Mouse (Mus musculus) adrenal gland, postnatal 14 days (tissue): ENCODE data around the gene Eef1akmt3. TPM values are rescaled to one million over a fixed set of nuclear protein-coding genes. Genes with fewer than 3 reads are reported as not detected.
"Not testable (repeated sequence)": the region's sequence is repeated elsewhere in the genome, so short reads cannot be mapped to it uniquely, and the experiment has no call there.

ENCODE experiments used
- DNase-seq: peaks from one replicate; pipeline ENCODE4 v3.0.0; 2021; ENCODE audit warnings: mixed read lengths
- total RNA-seq: library from RNA; stranded (reverse); gene quantifications from 2 replicates; pipeline ENCODE4 v1.2.3, GENCODE M21; 2021

Eef1akmt3 gene
- total RNA-seq, 1 experiment from 2014 or later, result 0.15 TPM

DNA sequence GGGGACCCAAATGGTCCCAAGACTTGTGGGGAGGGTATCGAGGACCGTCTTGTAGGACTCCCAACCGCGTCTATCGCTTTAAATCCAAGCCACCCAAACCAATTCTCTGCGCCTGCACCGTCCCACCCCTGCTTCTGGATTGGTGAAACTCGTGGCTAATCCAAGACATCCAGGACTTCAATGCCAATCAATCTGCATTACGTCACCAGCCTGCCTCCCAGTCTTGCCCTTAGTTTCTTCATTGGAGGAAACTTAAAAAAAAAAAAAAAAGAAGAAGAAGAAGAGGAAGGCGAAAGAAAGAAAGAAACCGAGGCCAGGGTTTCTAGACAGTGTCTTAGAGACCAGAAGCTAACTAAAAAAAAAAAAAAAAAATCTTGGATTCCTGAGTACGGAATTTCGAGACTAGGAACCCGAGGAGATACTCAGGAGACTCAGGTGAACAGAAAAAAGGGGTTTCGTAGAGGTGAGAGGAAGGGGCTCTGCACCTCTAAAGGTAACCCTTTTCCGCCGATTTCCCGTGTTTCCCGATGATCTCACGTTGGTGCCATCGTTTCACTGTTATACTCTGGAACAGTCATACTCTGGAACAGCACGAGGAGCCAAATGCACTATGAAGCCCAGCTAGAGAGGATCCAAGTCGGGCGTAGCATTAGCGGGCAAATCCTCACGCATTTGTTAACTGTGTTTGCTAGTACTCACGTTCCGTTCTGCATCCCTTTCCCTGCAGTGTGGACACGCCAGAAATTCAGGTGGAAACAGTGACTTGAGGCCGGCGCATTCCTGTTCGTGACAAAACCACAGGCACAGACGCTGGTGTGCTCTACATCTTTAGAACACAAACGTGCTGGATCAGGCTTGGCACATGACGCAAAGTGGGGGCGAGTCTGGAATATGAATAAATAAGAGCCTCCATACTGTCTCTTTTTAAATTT is 29.1 kb upstream of the Eef1akmt3 start, which contains the start of gene Tspan31:
Gene Tspan31 (minus strand): TSS at position 75 of the 932 bp plus-strand sequence.
- peak; percentile 94 for DNase-seq

DNA sequence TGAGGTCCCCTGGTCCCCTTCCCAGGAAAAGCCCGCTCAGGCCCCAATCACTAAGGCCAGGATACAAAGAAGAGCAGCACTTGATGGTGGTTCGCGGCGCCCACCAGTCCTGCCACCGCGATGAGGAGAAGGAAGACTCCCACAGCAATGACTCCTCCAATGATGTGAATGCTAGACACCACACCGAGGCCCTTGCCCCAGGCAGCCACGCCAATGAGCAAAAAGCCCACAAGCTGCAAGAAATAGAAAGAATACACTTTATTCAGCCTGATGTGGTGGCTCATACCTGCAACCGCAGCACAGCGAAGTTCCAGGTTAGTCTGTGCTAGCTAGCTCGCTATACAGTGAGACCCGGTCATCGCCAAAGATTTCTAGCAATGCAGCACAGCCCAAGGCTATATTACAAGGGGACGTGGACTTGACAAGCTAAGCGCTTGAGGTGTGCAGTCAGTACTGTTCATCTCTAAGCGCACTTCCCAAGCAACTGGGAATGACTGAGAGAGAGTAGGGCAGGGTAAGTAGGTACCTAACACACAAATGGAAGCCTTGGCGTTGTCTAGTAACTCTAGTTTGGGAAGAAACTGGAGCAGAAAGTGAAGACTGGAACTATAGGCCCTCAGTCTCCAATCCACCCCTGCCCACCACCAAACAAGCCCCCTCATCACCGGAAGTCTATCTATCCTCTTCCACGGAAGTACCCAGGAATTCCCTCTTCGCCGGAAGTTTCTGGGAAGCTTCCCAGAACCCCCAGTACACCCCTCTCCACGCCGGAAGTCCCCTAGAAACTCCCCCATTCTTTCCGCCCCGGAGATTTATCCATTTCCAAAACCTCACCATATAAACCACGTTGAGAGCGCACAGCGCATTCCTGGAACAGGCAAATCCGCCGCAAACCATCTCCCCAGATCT is 28.2 kb upstream of the Eef1akmt3 start:
- no peak for DNase-seq

DNA sequence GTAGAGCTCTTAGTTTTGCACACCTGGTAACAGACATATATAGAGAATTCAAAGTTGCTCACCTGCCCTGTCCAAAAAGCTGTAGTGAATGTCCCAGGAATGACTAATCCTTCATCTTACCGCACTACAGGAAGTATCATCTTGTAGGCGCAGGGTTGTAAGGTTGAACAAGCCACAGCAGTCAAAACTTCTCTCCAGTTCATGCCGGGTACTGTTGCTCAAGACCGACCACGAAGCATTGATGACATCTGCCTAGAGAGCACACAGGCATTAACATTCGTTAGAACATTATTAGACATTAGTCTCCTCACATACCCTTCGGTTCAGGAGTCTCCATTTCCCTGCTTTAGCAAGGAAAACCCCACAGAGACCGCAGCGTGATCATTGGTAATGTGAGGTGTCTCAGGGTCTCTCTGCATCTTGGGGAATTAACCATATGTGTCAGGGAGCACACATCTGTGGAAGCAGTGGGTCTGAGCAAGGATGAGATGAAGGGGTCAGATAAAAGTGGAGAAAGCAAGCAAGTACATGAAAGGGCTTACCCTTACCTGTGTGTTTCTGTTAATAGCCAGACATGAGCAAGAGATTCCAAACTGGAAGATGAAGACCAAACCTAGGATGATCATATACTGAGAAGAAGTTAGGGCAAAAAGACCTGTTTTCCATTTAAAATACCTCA is 27.2 kb upstream of the Eef1akmt3 start:
- DNase-seq, result no peak

DNA sequence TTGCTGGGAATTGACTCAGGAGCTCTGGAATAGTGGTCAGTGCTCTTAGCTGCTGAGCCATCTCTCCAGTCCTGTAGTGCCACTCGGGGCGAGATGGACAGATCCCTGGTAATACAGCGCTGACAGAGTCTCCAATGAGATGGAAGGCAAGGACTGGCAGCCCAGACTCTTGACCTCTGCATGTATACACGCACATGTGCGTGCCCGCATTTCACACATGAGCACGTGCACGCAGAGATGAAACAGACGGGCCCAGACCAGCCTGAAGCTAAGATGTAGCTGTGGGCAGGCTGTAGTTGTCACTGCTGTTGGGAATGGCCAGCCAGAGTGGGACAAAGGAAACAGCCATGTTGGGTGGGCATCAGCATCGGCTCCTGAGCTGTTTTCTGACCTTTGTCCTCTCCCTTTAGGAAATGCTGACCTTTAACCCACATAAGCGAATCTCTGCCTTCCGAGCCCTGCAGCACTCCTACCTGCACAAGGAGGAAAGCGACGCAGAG is 25.3 kb upstream of the Eef1akmt3 start:
- no peak for DNase-seq

DNA sequence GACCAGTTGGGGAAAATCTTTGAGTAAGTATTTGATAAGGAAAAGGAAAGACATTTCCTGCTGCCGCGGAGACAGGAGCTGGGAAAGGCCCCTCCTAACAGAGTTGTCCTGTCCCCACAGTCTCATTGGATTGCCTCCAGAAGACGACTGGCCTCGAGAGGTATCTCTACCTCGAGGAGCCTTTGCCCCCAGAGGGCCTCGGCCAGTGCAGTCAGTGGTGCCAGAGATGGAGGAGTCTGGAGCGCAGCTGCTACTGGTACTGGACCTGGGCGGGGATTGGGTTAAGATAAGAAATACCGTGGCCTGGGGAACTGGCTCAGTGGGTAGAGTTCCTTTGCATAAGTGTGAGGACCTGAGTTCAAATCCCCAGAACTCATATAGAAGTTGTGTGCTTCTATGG is 24.7 kb upstream of the Eef1akmt3 start:
- no peak for DNase-seq

DNA sequence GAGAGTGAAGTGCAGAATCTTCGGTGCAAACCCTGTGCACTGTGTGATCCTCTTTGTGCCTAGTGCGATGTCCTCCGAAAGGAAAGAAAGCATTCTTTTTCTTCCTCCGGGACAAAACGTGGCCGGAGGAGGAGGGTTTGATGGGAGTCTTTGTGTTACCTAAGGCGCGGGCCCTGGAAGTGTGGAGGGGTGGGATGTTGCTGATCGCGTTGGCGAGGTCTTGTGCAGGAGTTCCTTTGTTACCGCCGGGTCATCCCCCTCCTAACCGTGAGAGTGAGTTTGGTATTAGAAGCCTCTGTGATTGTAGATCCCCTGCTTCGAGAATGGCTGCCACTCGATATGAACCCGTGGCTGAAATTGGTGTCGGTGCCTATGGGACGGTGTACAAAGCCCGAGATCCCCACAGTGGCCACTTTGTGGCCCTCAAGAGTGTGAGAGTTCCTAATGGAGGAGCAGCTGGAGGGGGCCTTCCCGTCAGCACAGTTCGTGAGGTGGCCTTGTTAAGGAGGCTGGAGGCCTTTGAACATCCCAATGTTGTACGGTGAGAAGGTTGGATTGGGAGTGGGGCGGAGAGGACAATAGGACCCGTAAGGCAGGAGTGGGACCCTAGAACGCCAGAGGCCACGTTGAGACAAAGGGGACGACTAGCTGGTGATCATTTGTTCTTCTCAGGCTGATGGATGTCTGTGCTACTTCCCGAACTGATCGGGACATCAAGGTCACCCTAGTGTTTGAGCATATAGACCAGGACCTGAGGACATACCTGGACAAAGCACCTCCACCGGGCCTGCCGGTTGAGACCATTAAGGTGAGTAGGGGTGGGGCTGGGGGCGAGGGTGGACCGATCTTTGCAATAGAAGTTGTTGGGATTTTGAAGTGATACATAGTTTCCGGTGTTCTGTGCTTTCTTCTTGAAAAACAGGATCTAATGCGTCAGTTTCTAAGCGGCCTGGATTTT is 22.9 kb upstream of the Eef1akmt3 start:
- peak; percentile 47 for DNase-seq

DNA sequence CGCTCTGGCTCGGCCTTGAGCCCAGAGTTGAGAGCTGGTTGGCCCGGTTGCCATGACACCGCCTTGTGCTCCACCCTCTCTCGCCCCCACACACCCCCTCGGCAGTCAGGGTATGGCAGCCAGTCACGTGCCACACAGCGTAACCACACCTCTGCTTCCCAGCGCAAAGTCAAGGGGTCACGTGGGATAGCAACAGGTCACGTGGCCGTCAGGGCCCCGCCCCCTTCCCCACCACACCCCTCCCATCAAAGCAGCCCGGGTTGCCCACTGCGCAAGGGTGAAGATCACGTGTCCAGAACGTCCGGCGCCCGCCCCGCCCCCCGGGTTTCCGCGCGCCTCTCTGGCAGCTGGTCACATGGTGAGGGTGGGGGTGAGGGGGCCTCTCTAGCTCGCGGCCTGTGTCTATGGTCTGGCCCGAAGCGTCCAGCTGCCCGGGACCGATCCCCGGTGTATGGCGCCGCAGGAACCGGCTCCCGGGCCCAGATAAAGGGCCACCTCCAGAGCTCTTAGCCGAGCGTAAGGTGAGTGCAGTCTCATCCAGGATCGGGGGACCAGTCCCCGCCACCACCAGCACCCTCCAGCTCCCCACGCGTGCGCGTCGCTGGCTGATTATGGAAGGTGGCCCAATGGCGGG is 22.0 kb upstream of the Eef1akmt3 start, which contains the start of gene Cdk4:
Gene Cdk4 (plus strand): TSS at position 296 of the 634 bp plus-strand sequence.
- peak; percentile 99 for DNase-seq

DNA sequence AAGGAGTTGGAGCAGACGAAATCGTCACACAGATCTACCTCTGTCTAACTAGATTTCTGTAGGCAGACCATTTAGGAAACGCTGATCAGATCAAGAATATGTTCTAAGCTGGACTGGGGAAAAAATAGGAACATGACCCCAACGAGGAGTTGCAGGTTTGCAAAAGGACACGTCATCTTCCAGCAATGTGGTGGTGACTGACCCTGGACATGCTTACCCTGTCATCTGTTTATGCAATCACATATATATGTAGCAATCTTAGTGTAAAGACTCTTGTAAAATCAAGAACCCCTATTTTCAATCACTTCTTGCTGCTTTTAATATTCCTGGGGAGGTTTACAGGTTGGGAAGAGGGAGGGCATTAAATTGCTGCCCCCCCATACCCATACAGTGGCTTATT is 21.2 kb upstream of the Eef1akmt3 start:
- no peak for DNase-seq

DNA sequence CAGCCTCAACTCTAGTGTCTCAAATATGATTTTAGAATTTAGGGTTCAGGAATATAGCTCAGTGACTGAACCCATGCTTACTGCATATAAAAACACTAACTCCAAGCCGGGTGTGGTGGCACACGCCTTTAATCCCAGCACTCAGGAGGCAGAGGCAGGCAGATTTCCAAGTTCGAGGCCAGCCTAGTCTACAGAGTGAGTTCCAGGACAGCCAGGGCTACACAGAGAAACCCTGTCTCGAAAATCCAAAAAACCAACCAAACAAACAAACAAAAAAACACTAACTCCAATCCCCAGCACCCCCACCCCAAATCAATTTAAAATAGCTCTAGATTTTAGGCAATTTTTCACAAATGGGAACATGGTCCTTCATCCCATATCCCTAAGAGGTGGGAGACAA is 20.8 kb upstream of the Eef1akmt3 start:
- not testable (repeated sequence) for DNase-seq

DNA sequence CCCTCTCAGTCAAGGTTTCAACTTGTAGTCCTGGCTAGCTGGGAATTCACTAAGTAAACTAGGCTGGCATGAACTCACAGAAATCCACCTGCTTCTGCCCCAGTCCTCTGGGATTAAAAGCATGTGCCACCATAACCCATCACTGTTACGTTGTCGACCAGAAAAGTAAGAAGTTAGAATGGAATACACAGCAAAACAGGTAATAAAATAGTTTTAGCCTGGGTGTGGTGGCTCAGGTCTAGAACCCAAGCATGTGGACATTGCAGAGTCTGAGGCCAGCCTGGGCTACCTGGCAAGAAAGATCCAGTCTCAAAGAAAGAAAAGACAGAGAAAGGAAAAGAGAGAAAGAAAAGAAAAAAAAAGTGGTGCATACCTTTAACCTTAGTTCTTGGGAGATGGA is 20.2 kb upstream of the Eef1akmt3 start:
- DNase-seq, result no peak

DNA sequence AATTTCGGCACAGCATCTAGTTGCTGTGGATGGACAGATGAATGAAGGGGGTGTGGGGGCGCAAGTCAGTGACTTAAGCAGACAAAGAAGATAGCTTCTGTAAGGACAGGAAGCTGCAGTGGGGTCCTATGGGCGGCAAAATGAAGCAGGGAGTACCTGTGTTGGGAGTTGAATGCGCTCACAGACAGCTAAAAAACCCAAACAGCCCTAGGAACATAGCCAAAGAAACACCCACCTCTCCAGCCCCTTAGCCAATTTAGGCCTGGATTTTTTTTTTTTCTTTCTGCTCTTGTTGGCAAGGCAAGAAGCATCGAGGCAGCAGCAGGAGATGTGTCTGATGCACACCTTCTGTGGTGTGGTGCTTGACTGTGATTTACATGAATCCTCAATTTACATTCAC is 19.8 kb upstream of the Eef1akmt3 start:
- DNase-seq, result no peak

DNA sequence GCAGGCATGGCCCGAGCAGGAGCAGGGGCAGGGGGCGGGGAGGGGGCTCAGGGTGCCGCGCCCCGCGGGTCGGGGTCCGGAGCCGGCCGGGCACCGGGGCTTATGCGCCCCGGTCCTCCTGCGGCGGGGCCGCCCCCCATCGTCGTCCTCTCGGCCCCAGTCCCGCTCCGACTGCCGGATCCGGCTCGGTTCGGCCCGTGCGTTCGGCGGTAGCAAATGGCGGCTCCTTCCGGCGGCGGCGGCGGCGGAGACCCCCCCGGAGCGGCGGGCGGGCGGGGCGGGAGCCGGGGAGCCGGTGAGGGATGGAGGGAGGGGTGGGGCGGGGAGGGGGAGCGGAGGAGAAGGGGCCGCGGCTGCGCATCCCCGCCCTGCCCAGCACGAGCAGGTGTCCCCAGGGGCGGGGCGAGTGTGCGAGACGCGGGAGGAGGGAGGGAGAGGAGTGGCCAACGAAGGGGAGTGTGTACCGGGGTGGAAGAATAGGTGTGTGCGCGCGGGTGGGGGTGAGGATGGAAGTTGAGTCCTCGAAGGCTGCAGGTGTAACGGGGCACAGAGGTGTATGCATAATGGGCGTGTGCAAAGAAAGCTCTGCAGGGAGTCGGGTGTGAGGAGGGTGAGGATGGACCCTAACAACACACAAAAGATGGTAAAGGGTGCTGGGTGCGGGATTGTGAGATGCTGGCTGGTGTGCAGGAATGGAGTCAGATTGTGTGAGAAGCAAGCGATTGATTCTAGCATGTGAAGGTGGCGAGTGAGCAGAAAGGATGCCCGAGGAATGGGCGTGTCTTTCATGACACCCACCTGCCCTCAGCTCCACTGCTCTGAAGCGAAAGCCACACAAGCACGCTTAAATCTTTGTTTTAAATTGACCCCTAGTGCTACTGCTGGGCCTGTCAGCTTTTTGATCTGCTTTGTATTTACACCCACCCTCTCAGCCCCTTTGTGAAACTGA is 18.9 kb upstream of the Eef1akmt3 start, which contains the start of gene March9:
Gene March9 (minus strand): TSS at position 217 of the 949 bp plus-strand sequence.
- DNase-seq, result peak; percentile 83

DNA sequence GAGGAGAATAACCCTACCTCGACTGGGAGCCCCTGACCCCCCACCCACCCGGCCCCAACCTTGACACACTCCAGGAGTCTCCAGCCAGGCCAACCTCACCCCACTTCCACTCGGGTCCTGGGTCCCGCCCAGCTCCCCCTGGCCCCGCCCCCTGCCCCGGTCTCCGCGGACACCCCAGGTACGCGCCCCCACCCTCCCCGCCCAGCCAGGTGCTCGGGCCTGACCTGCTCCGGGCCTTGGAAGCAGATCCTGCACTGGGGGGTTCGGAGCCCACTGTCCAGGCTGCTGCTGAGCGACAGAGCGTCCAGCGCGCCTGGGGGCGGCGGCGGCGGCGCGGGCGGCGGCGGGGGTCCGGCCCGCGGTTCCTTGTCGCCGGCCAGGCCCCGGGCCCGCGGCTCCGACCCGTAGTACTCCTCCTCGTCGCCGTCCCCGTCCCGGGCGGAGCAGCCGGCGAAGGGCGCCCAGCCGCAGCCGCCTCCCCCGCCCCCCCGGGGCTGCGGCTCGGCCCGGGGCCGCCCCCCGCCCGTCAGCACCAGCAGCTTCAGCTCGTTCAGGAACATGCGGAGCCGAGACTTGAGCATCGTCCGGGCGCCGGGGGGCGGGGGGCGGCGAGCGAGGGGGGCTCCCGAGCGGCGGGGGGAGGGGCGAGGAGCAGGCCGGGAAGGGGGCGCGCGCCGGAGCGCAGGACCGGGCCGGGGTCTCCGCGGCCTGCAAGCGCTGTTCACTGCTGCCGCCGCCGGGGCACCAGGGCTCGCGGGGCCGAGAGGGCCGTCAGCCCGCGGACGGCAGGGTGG is 18.1 kb upstream of the Eef1akmt3 start:
- DNase-seq, result peak; percentile 45

DNA sequence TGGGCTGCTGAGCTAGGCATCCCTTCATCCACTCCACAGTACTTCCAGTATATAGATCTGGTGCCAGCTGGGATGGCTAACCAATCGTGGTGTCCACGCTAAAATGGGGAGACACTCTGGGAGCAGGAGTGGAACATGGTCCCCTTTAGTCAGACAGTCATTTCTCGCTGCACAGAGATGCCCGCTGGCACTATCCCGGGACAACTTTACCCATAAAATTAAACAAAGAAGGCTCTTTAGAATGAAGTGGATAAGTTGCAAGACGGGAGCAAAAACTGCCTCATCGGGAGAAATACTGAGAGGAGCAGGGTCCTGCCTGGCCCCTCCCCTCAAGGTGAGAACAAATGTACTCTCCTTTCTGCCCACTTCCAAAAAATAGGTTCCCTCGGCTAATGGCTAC is 17.4 kb upstream of the Eef1akmt3 start:
- DNase-seq, result no peak

DNA sequence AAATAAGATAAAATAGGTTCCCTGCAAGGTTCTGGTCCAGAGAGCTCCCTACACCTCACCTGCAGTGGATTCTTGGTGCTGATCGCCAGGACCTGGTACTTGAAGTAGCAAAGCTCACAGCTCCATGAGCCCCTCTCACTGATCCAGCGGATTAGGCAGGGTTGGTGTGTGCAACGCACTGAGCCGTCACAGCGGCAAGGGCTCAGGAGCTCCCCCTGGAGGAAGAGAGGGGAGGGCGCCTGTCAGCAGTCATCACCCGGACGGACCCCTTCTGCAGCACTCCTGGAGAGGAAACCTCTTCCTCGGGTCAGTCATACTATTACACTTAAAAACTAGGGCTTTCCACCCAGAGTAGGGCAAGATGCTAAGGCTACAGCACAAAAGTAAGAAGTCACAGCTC is 16.8 kb upstream of the Eef1akmt3 start:
- DNase-seq, result peak; percentile 90

DNA sequence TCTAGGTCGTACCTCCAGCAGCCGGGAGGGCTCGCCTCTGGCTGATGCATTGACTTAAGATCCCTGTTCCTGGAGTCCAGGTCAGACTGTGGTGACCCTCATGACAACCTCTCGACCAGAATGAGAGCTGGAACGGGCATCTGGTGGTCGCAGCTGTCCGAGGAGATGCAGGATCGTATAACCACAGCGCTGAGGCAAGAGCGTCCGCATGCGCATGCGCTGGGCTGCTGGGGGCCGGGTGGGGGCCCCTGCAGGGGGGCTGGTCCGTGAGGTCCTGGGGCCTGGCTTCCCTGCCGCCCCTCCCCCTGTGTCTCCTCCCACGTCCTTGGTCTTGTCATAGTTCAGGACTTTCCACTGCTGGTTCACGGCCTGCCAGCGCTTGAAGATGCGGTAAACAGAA is 15.2 kb upstream of the Eef1akmt3 start:
- no peak for DNase-seq

DNA sequence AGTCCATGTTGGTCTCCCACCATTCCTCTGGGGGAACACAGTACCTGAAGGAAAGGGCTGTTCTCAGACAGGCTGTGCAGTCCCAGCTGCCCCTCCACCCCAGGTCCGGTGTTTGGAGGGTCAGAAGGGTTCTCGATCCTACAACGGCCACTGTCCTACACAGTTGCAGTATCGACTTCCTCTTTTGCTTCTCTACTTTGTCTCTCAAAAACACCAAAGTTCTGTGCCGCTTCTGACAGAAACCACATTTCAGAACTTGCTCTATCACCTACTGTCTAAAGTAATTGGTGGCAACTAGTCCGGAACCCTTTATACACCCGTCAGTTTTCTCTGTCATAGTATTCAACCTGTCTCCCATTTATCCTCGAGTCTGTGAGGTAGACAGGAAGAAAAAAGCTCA is 14.1 kb upstream of the Eef1akmt3 start:
- DNase-seq, result no peak

DNA sequence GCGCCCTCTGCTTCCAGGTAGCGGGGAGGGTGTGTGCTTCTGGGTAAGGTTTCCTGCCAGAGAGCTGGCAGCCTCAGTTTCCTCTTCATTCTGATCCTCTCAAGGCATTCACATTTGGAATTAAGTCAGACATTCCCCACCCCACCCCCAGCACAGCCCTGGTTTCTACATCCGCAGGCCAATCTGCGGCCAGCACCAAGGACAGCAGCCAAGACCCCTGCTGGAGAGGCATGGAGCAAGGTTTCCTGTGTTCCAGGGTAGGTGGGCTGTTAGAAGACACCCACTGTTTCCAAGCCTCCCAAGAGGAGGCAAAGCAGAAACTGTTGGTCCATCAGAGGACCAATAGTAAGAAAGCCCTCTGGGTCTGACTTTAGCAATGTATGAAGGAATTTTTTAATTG is 13.3 kb upstream of the Eef1akmt3 start:
- no peak for DNase-seq
